Mouse (Mus musculus): ENCODE results near the gene Rbl1.

The Rbl1 gene

DNA sequence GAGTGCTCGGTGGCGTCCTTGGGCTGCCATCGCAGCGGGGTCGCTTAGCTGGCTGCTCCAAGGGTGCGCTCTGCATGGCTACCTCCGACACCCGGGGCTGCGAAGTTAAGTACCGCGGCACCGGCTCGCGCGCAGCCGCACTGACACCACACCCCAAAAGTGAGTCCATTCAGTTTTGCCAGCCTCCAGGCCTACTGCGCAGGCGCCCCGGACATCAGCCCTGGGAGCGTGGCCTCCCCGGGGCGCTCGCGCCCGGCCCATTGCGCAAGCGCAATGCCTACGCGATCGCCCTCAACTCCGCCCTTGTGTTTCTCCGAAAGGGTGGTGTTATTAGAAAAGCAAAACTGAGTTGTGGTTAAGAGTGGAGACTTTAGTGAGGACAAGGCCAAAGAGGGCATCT lies 69.3 kb downstream of the Rbl1 start, which contains the start of gene Samhd1:
Gene Samhd1, minus strand, starts transcription at position 252 of the 400 bp plus-strand sequence.
- in situ Hi-C loops (cut with MboI, MseI), result loop anchor here (10.0 kb wide), 1 partner anchor 600 kb away; the partner anchor contains the start of gene Ctnnbl1

DNA sequence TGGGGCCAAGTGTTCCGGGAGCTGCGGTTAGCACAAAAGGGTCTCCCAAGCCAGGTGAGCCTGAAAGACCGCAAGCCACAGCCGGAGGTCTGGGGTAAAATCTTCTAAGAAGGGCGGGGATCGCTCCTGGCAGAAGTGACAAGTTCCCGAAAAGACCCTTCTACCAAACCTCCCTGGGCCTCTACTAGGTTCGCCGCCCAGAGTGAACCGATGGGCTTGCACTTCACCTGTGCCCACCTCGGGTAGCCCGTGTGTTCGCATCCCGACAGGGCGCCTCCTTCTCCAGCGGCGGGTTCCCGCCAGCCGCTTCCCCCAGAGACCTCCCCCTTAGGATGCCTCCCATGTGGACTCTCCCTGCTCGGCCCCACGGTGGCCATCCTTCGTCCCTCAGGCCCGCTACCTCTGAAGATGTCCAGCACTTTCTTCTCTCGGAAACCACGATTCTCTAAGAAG lies 69.8 kb downstream of the Rbl1 start:
- in situ Hi-C loops (cut with MboI, MseI), result loop anchor here (10.0 kb wide), 1 partner anchor 600 kb away; the partner anchor contains the start of gene Ctnnbl1

DNA sequence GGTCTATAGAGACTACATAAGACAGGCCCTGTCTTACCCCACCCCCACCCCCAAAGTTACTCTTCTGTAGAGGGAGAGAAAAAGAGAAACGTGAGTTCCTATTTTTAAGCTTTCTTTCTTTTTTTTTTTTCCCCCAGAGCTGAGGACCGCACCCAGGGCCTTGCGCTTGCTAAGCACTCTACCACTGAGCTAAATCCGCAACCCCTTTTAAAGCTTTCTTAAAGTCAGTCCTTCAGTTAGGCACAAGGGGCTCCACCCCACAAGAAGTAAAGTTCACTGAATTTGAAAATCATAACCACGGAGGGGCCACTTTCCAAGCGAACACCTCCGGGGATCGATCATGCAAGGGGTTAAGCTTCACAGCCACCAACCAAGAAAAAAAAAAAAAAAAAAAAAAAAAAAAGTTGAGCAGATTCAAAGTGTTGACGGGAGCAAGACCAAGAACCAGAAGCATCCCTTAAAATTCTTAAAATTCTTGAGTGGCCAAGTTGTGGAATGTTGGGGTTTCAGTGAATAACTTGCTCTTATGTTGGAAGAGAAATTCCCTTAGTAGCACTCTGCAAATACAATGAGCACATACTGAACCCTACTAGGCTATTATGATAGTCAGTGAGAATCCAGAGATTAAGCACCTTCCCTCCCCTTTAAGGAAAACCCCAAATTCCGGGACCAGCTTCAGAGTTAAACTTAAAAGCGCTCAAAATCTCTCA lies 70.4 kb downstream of the Rbl1 start:
- in situ Hi-C loops (cut with MboI, MseI), result loop anchor here (10.0 kb wide), 1 partner anchor 601 kb away; the partner anchor contains the start of gene Ctnnbl1

DNA sequence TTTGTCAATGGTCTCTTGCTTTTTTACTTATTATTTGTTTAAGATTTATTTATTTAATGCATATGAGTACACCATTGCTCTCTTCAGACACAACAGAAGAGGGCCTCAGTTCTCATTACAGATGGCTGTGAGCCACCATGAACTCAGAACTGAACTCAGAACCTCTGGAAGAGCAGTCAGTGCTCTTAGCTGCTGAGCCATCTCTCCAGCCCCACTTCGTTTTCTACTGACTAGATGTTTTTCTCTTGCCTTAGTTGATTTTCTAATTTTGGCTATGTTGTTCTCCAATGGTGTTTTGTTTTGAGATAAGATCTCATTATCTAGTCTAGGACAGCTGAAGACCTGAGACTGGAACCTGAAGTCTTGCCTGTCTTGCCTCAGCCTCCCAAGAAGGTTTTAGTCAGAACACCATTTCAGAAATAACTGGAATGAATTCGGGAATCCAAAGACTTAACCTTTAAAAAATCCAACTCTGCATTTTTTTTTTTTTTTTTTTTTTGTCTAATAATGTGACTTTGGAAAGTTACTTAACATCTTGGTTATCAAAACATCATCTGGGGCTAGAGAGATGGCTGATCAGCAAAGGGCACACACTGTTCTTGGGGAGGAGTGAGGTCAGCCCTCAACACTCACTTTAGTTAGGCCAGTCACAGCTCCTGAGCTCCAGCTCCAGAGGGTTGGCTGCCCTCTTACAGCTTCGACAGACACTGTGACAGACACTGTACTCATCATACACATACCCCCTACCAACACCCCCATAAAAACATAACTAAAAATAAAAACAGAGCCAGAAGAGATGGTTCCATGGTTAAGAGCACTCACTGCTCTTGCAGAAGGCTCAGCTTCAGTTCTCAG lies 71.4 kb downstream of the Rbl1 start:
- in situ Hi-C loops (cut with MboI, MseI), result loop anchor here (10.0 kb wide), 1 partner anchor 602 kb away; the partner anchor contains the start of gene Ctnnbl1

DNA sequence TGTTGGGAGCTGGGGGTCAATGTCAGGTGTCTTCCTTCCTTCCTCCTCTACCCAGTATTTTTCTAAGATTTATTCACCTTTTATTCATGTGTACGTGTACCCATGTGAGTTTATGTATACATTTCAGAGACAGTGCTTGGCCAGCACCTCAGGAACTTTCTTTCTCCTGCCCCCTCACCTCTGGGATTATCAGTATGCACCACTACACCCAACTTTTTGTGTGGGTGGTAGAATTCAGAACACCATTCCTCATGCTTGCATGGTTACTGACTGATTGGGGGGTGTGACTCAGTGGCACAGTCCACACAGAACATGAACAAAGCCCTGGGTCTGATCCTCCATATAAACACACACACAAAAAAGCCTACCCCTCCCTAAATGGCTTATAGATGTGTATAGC lies 72.2 kb downstream of the Rbl1 start:
- in situ Hi-C loops (cut with MboI, MseI), result loop anchor here (10.0 kb wide), 1 partner anchor 603 kb away; the partner anchor contains the start of gene Ctnnbl1

DNA sequence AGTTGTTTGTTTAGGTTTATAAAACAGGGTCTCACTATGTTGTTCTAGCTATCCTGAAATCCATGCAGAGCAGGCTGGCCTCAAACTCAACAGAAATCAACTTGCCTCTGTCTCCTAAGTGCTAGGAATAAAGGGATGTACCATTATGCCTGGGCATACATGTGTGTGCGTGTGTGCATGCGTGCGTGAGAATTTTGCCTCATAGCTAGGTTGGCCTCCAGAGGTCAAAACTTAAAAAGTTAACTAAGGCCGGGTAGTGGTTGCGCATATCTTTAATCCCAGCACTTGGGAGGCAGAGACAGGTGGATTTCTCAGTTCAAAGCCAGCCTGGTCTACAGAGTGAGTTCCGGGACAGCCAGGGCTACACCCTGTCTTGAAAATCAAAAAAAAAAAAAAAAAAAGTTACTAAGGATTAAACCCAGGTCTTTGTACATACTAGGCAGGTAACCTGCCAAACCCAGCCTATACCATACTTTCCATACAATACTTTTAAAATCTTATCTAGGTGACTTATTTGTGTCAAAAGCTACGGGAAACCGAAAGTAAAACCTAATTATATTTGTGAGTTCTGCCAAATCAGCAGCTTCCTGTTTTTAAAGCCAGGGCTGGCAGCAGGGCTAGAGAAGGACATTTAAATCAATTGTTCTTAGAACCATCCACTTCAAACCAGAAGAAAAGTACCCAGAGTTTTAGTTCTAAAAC lies 73.4 kb downstream of the Rbl1 start:
- in situ Hi-C loops (cut with MboI, MseI), result loop anchor here (10.0 kb wide), 1 partner anchor 604 kb away; the partner anchor contains the start of gene Ctnnbl1

DNA sequence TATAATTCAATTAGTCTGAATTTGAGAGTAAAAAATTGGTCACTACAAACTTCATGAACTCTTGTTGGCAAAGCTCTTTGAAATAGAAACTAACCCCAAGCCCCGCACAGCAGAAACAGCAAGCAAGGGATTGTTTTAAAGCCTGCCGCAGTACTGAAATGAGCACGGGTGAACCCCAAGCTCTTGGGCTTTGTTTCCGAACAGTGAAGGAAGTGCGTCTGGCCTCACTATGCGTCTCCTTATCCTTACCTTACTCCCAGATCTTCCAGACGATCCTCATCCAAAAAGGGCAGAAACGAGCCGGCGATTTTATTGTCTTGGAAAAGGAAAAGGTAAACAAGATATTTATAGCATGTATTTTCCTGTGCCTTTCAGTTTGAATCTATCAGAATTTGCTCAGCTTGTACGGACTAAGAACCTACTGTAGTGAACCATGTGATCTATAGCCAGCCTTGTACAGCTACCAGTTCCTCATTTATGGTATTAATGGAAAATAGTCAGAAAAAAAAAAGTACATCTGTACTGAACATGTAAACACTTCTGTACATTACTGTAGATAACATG lies 74.7 kb downstream of the Rbl1 start:
- in situ Hi-C loops (cut with MboI, MseI), result loop anchor here (10.0 kb wide), 1 partner anchor 605 kb away; the partner anchor contains the start of gene Ctnnbl1

DNA sequence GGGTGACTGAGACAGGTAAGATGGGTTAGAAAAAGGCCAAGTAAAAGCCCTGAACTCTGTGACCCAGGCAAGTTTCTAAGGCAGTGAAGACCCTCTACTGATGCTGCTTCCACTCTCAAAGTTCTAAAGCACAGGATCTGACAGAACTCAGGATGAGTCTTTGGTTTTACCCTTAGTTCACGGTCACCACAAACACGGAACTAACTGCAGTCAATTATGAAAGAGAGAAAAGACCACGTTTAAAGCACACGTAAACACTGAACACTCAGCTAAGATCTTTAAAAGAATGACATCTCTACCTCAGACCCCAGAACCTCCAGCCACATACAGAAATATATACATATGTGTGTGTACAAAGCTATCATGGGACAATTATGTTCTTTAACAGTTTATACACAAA lies 75.2 kb downstream of the Rbl1 start:
- in situ Hi-C loops (cut with MboI, MseI), result no loop called here

DNA sequence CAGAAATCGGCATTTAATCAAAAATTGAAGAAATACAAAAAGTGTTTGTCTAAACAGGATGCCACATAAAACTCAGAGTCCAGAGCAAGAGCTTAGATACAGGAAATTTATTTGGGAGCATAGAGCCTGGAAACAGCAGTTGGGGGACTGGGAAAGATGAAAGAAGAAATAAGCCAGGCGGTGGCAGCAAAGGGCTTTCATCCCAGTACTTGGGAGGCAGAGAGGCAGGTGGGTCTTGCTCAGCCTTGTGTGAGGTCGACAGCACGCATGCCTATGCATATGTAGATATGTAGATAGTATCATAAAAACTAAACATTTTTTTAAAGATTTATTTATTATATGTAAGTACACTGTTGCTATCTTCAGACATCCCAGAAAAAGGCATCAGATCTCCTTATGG lies 76.3 kb downstream of the Rbl1 start:
- in situ Hi-C loops (cut with MboI, MseI), result no loop called here

DNA sequence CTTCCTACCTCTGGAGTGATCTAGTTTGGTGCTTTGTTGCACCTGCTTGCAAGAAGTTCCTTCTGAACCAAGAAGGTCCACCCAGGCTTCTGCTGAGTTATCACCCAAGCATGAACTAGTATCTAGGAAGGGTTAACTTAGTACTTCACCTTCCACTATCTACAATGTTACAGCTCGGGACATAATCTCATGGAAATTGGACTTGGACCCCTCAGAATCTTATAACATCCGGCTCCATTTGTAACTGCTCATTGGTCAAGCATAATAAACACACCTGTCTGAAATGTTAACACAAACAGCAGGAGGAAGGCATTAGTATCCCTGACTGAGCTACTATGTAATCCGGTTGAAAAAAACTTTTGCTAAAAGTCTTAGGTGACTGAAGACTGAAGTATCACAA lies 77.0 kb downstream of the Rbl1 start:
- in situ Hi-C loops (cut with MboI, MseI), result no loop called here

DNA sequence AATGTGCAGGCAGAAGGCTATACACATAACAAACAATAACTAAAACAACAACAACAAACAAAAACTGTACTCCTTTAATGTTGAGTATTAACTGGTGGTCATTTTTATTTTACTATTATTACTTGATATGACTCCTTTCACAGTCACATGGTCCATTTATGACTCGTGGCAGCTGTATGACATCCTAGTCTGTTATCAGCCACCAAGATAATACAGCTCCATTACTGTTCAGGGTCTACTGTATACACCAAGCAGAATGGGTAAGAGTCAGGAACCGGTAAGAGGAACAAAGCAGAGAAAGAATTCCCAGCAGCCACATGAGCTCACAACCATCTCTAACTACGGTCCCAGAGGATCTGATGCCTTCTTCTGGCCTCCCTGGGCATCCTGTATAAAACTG lies 79.1 kb downstream of the Rbl1 start:
- in situ Hi-C loops (cut with MboI, MseI), result no loop called here

DNA sequence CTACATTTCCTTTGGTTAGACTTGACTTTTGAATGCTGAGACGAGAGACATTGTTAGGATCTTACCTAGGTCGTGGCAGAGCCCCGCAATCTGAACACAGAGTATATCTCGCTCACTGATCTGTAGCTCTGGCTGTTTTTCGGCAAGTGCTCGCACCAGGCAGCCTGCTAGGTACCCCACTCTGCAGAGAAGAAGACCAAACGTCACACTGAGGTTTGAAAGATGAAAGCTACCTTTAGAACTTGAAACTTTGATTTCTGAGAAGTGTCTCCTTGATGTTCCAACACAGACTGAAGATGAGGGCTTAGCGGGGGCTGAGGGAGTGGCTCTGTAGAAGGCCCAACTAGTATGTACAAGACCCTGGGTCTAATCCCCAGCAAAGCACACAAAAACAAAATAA lies 82.6 kb downstream of the Rbl1 start:
- in situ Hi-C loops (cut with MboI, MseI), result no loop called here

DNA sequence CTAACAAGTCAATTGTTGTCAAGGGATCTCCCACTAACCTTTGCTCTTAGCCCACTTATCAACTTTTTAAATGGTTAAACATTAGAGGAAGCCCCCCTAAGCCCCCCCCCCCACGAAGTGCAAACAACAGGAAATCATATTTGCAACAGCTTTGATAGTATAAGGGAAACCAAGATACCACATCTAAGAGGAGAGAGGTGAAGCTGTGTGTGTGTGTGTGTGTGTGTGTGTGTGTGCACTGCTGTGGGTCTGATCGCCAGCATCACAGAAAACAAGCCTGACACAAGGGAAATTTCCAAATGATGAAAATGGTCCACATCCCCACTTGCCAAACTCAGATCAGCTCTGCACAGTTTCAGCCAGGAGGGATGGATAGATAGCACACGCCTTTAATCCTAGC lies 85.3 kb downstream of the Rbl1 start:
- in situ Hi-C loops (cut with MboI, MseI), result no loop called here

DNA sequence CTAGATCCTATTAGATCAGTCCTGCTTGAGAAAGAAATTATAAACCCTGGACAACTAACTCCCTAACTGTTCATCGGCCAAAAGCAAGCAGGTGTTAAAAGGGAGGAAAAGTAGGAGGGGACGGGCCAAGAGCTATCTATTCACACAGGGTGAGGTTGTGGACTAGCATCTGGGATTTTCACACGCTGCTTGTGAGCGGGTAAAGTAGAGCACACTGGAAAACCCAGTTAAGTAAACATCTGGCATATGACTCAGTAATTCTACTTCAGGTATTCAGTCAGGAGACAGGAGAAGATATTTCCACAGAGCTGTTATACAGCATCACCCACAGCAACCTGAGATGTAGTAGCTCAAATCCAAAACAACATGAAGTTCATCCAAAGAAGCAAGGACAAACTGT lies 85.8 kb downstream of the Rbl1 start:
- in situ Hi-C loops (cut with MboI, MseI), result no loop called here

DNA sequence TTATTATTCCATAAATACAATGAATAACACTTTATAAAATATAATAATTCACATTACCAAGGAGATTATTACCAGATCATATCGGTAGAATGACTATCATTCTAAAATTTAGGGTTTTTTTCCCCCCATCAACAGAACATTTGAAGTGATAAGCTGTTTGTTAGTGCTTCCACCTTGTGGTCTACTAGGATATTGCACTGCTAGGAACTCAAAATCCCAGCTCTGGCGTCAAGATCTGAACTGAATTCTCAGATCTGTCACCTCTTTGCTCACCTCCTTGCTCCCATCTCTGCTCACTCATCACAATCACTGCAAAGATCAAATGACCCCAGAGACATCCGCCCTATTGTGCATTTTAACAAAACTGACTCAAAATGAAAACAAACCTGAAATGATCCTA lies 87.4 kb downstream of the Rbl1 start:
- in situ Hi-C loops (cut with MboI, MseI), result no loop called here

DNA sequence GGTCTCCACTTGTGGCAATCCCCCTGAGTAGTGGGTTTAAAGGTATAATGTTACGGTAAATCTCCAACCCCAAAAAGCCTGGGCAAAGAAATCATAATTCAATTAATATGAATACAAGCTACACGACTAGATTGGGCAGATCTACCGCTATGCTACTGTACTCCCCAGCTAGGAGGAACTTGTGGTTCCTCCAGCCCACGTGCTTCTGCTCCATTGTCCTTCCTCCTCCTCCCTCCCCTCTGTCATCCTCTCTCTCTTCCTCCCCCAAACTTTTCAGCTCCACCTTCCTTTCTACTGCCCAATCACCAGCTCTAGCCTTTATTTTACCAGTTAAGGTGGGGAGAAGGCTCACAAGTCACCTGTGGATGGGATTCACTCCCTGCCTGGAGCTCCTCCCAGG lies 96.1 kb downstream of the Rbl1 start:
- in situ Hi-C loops (cut with MboI, MseI), result no loop called here

DNA sequence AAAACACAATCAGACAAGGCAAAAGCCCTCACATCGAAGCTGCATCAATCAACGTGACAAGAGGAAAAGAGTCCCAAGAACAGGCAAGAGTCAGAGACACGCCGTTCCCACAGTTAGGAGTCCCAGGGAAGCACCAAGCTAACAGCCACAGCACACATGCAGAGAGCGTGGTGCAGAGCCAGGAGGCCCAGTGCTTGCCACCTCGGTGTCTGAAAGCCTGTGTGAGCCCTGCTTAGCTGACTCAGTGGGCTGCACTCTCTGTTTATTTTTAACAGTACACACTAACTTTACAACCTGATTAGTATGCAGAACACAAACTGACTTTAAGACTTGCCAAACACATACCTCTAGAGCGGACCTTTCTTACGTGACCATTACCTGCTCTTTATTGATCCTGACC lies 99.9 kb downstream of the Rbl1 start:
- in situ Hi-C loops (cut with MboI, MseI), result no loop called here

DNA sequence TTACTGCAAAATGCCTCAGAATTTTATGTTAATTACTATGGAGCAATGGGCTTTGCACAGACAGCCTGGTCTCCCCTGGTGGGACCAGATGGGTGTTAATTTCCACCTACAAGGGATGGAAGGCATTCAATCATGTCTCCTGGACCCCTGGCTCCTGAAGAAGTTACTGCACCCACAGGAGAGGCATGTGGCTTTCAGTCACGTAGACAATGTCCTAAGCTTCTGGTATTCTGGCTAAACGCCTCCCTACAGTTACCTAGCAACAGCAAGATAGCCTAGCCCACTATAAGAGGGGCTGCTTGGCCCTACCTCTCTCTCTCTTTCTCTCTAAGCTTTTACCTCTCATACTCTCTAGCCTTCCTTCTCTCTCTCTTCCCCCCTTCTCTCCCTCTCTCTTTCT lies 102.1 kb downstream of the Rbl1 start:
- in situ Hi-C loops (cut with MboI, MseI), result no loop called here

DNA sequence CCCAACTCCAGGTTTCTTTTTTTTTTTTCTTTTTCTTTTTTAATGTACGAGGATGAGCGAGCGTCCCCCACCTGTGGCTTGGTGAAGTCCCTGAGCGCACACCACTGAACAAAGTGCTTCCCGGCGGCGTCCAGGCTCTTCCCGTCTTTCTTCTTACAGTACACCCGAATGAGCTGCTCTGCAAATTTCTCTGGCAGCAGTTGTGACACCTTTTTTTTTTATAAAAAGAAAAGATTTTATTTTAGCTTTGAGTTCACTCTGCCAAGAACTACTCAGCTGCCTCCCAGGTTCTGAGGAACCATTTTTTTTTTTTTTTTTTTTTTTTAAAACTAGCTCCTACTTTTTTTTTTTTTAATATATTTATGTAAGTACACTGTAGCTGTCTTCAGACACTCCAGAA lies 102.7 kb downstream of the Rbl1 start:
- in situ Hi-C loops (cut with MboI, MseI), result no loop called here

DNA sequence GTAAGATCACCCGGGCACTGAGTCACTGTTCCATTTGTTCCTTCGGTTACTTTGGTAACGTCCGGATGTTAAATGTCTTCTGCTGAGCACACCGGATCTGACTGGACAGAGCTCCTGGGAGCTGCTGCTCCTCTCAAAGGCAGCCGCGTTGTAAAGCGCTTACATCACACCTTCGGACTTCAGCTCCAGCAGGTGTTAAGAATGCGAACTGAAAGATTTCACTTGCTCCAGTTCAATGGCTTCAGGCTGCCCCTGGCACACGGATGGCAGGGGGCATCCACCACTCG lies 104.1 kb downstream of the Rbl1 start:
- in situ Hi-C loops (cut with MboI, MseI), result no loop called here

DNA sequence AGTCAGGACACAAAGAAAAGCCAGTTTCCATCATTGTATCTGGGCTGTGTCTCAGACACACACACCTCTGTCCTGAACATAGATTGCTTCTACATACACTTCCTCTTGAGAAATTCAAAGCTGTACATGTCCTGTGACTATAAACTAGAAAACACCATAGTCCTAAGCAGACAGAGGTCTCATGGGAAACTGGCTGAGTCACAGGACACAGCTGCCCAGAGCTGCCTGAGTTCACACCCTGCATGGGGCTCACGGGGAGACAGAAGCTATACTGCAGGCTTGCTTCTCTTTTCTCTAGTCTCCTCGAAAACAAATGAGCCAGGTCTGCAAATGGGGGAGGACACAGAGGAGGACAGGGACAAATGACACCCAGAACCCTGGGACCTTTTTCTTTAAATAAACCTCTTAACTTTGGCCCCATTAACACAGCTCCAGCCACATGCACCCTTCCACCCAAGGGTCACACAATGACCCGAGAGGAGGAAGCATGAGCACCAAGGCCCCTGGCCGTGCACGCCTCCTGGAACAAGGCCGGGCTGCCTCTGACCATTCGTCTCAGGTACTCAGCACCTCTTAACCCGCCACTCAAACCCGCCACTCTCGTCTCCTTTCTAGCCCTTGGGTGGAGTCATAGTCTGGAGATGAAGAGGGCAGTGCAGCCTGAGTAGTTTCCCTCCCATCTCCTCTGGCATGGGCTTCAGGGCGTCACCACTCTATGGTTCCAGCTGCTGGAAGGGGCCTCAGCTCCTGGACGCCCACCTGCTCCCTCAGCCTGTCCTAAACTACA lies 104.6 kb downstream of the Rbl1 start:
- in situ Hi-C loops (cut with MboI, MseI), result no loop called here
